Mouse (Mus musculus): ENCODE results near the gene Mrpl53.
A peak's percentile ranks its signal among the peaks of the same experiment; 100 is the strongest.

GRCm38 (mm10) chr6:83108762-83109668 is at the start of gene Mrpl53:
- TF ChIP-seq POLR2A (IDR thresholded peaks at IDR 0.05; ENCODE audit: low read depth, low read length) (peak; percentile 61), CTCF (IDR thresholded peaks at IDR 0.05; ENCODE audit: extremely low read depth, insufficient read depth, insufficient read length, insufficient replicate concordance) (no peak; the same call in 1 of the 2 replicates)

Measured in spleen, adult 2 months (tissue).